Mouse (Mus musculus) CD4-positive, CD25-positive, alpha-beta regulatory T cell, adult 4 months (primary cell): ENCODE data around the gene Tada1. TPM values are rescaled to one million over a fixed set of nuclear protein-coding genes. Genes with fewer than 3 reads are reported as not detected.

Source experiments
- ATAC-seq: one replicate; pipeline ENCODE4 v1.8.0; 2017
- polyA plus RNA-seq, 2 experiments: library from polyadenylated mRNA; unstranded; fragments of 100-300 nt; shearing (Covaris generic); gene quantifications; one replicate each; pipeline ENCODE4 v1.2.1; 2017

The Tada1 gene
- polyA plus RNA-seq, 2 experiments from 2014 or later, result 43.4 to 49.9 TPM

DNA sequence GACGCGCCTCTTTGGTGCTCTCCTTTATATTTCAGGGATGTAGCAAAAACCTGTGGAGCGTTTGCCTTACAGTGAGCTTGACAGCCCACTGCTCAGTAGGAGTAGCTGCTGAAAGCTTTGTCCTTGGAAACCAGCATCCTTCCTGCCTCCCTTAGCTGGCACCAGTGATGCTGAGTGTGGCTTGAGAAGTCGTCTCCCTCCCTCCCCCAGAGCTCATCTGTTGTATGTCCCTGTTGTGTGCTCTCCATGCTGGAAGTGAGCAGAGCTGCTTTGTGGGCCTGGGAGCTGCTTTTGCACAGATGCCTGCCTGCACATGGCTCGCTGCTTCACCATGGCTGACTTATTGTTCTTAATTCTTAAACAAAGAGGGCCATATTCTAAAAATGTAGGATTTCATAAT, 6.5 kb downstream of the Tada1 start:
- ATAC-seq, result no peak

DNA sequence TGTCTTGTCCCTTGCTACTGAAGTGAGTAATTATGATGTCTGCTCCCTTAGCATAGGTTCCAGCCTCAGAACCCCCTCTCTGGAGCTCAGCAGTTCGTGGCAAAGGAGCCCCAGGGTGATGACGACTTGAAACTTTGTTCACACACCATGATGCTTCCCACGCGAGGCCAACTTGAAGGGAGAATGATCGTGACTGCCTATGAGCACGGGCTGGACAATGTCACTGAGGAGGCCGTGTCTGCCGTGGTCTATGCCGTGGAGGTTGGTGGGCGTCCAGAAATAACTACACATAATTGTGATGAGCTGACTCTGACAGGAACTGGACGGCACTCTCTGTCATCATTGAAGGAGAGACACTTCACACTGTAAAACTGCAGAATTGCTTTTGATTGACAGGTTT, 9.6 kb downstream of the Tada1 start:
- ATAC-seq, result no peak

DNA sequence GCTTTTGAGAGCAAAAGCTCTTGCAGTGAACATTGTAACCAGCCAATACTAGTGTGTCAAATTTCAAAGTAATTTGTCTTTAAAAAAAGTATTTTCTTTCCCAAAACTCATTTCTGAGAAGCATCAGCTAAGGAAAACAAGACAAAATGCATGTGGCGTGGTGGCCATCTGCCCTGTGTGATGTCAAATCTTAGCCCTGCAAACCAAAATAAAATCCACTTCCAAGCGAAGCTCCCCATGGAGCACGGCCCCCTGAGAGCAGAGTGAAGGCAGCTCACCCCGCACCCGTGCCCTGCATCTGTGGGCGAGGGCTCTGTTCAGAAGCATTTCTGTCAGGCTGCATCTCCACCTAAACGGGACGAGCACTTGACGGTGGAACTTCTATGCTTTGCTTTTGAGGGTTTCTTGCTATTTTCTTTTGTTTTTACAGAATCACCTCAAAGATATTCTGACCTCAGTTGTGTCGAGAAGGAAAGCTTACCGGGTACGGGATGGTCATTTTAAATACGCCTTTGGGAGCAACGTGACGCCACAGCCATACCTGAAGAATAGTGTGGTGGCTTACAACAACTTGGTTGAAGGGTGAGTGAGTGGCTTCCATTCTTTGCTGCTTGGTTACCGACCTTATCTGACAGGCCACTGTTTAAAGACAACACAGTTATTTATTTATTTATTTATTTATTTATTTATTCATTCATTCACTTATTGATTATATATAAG, 10.7 kb downstream of the Tada1 start:
- no peak for ATAC-seq

DNA sequence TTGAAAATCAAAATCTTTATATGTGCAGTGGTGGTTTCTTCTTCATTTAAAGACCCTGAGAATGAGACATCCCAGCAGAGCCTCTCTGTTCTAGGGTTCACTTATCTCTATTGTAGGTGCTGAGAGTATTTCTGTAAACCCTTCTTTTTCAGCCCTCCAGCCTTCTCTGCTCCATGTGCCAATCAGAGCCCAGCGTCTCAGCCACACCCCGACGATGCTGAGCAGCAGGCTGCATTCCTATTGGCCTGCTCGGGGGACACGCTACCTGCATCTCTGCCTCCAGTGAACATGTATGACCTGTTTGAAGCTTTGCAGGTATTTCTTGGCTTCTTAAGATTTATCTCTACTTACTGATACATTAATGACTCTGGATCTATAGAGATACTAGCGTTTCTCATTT, 12.8 kb downstream of the Tada1 start:
- no peak for ATAC-seq

DNA sequence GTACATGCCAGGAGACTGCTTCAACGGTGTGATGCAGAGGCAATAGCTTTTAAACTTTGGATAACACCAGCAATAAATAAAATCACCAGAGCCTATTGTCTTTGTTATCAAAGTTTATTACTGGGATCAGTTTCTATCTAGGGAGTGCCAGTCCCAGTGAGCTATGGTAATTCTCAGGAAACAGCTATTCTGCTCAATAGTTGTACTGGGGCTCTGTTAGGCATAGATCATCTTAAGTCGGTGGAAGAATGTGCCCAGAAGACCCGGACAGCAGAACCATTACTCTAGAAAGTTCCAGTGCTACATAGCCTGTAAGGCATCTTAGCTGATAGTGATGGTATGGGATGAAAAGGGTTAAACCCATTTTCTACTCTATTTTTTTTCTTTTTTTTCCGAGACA, 15.9 kb downstream of the Tada1 start:
- no peak for ATAC-seq

DNA sequence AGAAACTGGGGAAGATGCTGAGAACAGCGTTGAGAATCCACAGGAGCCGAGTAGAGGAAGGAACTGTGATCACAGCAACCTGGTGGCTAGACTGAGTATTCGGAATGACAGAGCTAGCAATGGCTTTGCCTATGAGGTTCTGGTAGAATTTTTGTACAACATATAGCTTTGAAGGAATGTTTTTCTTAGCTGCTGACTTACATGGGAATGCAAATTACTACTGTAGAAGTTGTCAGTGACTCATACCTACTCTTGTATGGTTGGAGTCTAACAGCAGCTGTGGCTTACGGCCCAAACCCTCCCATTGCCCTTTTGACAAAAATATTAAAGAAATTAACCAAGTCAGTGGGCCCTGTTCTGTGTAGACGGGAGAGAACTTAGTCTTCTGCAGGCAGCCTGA, 16.8 kb downstream of the Tada1 start:
- ATAC-seq, result no peak

DNA sequence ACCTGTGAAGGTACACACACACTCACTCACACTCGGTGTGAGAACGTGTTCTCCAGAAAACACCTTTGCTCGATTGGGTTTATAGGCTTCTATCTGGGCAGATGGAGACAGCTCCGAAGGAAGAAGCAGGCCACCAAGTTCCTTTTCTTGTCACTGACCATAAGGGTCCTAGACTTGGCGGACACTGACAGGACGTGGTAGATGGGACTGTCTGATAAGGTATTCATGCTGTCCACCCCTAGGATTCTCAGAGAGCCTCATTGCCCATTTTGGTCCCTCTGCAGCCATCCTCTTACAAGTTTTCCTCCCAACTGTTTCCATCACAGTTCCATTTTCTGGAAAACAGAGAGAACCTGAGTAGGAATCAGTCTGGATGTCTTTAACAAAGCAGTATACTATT, 17.5 kb downstream of the Tada1 start:
- ATAC-seq, result no peak

DNA sequence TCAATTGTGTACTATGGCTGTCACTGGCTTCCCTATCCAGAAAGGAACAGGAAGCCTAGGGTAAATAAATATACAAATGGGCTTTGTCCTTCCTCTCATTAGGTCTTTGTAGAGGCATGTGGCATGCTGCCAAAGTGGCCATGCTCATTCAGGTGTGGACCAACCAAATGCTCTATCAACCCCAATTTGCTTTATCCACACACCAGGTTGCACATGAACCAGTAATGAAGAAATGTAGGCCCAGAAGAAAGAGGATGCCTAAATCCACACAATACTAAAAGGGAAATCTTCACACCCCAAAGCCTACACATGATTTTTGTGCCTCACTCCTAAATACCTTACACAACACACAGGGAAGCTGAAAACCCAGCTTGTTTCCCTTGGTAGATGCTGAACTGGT, 22.6 kb downstream of the Tada1 start:
- ATAC-seq, result no peak

DNA sequence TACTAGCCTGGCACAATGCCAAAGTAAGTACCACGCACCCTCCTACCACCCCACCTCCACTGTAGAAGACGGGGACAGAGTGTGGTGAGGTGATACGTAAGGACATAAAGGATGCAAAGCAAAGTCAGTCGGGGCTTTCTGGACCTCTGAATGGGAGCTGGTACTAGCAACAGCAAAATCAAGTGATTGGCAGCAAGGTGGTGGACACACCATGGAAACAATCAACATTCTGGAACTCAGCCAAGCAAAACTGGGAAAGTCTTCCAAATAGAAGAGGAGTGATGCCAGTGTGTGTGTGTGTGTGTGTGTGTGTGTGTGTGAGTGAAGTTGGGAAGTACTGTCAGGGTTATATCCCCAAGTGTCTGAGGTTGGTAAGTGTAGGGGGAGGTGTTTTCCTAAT, 23.1 kb downstream of the Tada1 start:
- ATAC-seq, result no peak

DNA sequence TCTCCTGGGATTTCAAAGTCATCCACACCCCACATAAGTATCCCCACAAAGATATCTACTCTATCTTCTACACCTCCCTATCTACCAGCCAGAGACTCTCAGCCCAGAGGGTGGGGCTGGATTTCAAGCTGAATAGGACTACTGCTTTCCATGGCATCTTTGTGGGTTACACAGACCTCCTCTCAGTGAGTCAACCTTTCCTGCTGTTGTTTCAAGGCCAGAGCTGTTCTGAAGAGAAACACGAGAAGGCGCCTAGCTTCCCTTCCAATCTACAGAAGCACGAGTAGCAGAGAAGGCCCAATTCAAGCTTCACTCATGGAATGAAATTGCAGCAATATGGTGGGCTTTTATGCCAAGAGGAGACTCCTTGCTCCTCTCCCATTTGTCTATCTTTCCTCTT, 24.9 kb downstream of the Tada1 start:
- no peak for ATAC-seq

DNA sequence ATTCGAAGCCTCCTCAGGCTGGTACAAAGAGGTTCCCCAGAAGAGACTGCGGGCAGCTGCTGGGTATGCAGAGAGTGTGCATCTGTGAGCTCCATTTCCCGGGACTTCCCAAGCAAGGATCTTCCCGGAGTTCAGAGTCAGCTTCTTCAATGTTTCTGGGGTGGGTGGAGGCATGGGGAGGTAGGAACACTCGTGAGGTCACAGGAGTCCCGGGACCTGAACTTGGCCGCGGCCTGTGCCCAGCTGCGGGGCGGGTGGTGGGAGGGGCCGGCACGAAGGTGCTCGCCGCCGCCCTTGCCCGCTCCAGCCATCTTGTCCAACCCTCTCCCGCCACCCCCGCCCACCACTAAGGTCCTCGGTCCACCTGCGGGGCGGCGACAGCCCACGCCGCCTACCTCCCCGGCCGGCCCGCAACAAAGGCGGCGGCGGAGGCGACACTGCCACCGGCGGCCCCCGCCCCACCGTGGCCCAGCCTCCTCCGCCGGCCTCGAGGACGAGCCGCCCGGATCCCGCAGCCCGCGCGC, 30.3 kb downstream of the Tada1 start:
- peak; percentile 24 for ATAC-seq

DNA sequence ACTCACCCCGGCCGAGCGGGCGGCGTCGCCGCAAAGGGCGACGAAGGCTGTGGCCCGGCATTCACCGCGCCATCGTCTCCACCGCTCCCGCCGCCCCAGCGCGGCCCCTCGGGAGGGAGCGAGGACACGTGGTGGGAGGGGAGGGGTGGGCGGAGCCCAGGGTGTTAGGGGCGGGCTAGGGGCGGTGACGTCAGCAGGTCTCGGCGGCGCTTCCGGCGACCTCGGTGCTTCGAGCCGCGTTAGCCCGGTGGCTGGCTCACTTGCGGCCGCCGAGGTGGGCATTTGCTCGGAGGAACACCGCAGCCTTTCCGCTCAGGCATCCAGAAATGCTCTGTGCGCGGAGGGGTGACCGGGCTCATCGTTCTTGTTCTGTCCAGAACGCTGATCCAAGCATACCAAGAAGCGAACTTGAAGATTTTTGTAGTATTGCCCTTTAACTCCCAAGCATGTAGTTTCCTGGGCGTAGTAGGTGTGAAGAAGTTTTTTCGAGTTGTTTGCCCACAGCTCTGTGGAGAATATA, 30.9 kb downstream of the Tada1 start, which contains the start of gene Pogk:
TSS of gene Pogk (minus strand) at position 163 of the 520 bp plus-strand sequence.
- ATAC-seq, result peak; percentile 93

DNA sequence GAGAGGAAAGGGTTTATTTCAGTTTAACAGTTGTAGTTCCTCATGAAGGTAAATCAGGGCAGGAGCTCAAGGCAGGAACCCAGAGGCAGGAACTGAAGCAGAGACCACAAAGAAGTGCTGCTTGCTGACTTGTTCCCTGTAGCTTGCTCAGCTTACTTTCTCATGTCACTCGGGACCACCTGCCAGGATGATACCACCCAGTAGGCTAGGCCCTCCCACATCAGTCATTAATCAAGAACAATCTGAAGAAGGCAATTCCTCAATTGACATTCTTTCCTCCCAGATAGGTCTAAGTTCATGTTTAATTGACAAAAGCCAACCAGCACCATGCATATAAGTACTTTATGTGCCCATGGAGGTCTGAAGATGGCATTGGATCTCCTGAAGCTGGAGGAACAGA, 32.6 kb downstream of the Tada1 start:
- no peak for ATAC-seq

DNA sequence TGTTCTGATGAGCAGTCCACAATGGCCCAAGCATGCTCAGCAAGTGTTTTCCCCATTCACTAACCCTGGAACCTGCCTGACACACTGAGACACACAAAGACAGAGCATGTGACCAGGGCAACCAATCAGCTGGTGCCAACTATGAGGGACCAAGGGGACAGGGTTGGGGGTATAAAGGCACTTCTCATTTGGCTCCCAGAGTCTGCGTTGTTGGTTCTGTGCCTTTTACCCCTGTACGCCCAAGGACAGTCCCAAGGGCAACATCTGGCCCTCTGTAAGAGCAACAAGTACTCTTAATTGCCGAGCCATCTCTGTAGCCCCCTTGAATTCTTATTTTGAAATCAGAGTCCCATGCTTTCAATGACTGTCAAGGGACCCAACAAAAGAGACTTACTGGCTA, 33.4 kb downstream of the Tada1 start:
- no peak for ATAC-seq

DNA sequence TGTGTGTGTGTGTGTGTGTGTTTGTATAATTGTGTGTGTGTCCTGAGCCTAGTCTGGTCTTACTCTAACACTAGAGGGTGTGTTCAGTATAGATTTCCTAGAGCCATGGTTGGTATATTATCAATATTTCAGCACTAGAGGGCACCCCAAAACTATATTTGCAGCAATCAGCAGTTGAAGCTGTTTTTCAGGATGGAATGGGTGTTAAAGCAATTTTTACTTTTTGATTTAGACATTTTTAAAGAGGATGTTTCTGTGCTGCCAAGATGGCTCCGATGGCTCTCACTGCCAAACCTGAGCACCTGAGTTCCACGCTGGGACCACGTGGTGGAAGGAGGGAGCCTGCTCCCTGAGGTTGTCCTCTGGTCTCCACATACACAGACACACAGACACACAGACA, 50.2 kb downstream of the Tada1 start:
- ATAC-seq, result no peak

DNA sequence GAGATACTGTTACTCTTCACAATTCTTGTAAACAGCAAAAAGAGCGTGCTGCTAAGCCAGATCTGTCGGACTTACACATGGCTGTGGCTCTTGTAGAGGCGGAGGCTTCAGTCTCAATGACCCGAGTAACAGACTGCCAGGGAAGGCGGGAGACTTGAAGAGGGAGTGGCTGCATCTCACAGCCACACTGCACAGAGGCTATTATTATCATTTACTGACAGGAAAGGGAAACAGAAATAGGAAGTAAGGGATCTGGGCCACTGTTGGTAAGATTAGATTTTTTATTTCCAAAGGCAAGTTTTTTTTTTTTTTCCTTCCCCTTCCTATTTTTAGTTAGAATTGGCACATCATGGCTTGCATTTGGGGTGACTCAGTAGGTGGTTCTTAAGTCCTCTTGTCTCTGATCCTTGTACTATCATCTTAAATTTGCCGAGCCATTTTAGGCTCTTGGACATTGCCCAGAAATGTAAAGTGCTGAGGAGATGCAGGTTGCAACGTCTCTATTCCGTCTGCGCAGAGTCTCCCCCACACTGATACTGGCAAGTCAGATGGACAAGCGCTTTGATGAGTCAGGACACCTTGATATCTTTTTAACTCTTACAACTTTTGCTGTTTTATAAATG, 51.0 kb downstream of the Tada1 start:
- no peak for ATAC-seq

DNA sequence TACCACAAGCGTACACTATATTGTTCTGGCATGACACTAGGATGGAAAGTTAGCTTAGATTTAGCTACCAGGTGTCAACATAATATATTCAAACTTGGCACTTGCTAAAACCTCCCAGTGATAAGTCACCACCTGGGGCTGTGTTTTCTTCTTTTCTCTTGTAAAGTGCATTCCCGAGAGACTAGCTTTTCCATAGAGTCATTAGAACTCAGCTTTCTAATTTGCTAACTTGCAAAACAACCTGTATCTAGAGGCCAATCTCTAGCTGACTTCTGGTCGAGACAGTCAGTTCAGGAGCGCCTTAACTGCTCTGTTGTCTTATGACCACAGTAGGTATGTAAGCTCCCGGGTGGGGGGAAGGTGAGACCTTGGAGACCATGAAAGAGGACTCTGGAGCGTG, 60.5 kb downstream of the Tada1 start:
- no peak for ATAC-seq

DNA sequence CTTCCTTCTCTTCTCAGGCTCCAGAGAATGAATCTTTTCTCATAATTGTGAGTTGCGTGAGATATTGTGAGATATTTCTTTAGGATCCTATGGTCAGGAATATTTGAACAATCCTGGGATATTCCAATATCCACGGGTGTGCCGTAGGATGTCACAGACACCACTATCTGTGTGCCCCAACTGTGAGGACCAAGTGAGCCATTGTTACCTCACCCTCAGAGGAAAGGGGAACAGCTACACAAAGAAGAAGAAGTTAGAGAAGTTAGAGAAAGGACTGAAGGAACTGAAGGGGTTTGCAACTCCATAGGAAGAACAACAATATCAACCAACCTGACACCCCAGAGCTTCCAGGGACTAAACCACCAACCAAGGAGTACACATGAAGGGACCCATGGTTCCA, 63.1 kb downstream of the Tada1 start:
- ATAC-seq, result no peak

Other genes with a start within 250 kb of the Tada1 start
- not detected for gene Gpa33, start 248.9 kb upstream of the Tada1 start, polyA plus RNA-seq
- gene Mael, start 140.3 kb upstream of the Tada1 start, polyA plus RNA-seq, result not detected
- not detected for gene Ildr2, start 125.0 kb upstream of the Tada1 start, polyA plus RNA-seq
- gene Pogk, start 30.8 kb downstream of the Tada1 start, polyA plus RNA-seq, result 1 to 10 TPM; 2.8 to 5.7 TPM
- not detected for gene Gm4846, start 118.5 kb downstream of the Tada1 start, polyA plus RNA-seq